Mouse (Mus musculus) embryonic facial prominence, embryonic 11.5 days (tissue): ENCODE results near the gene Ntrk2. TPM values are rescaled to one million over a fixed set of nuclear protein-coding genes. Genes with fewer than 3 reads are reported as not detected.
"Not testable (repeated sequence)": the region's sequence is repeated elsewhere in the genome, so short reads cannot be mapped to it uniquely, and the experiment has no call there.

ENCODE experiments used
- ATAC-seq: fragments of 200-750 bp; cut with Nextera tagmentation; replicated peaks from 2 replicates; pipeline ENCODE4 v1.8.0; 2017; ENCODE audit warnings: low read depth; ENCODE audit not compliant: insufficient number of reproducible peaks, low FRiP score, low TSS enrichment
- DNase-seq: peaks from one replicate; pipeline ENCODE4 v3.0.0-alpha.2; 2015; ENCODE audit warnings: low spot score
- H3K27ac ChIP-seq: fragments of 300-500 bp; sonication (generic); replicated peaks from 2 replicates; pipeline ENCODE4 v1.5.1; 2014; ENCODE audit warnings: mild to moderate bottlenecking, low read depth, low read length, control low read depth
- H3K27me3 ChIP-seq: fragments of 300-500 bp; sonication (generic); 2 replicates; pipeline ENCODE4 v1.6.1; 2014; ENCODE audit warnings: mild to moderate bottlenecking, low read length, moderate library complexity, mixed read lengths; ENCODE audit not compliant: control insufficient read depth, insufficient read depth
- H3K36me3 ChIP-seq: fragments of 300-500 bp; sonication (generic); replicated peaks from 2 replicates; pipeline ENCODE4 v1.6.1; 2014; ENCODE audit warnings: low read depth, mild to moderate bottlenecking, low read length, moderate library complexity, mixed read lengths; ENCODE audit not compliant: control insufficient read depth, insufficient read depth
- H3K4me1 ChIP-seq: fragments of 300-500 bp; sonication (generic); 2 replicates; pipeline ENCODE4 v1.6.1; 2014; ENCODE audit warnings: low read length, mixed read lengths; ENCODE audit not compliant: control insufficient read depth, insufficient read depth
- H3K4me2 ChIP-seq: fragments of 300-500 bp; sonication (generic); 2 replicates; pipeline ENCODE4 v1.6.1; 2014; ENCODE audit warnings: low read depth, mild to moderate bottlenecking, control low read depth, low read length, moderate library complexity
- H3K4me3 ChIP-seq: fragments of 300-500 bp; sonication (generic); 2 replicates; pipeline ENCODE4 v1.5.1; 2014; ENCODE audit warnings: low read depth, low read length, control low read depth
- H3K9ac ChIP-seq: fragments of 300-500 bp; sonication (generic); replicated peaks from 2 replicates; pipeline ENCODE4 v1.6.1; 2014; ENCODE audit warnings: mild to moderate bottlenecking, control low read depth, low read length
- H3K9me3 ChIP-seq: fragments of 300-500 bp; sonication (generic); replicated peaks from 2 replicates; pipeline ENCODE4 v1.6.1; 2016; ENCODE audit warnings: mild to moderate bottlenecking, low read length, inconsistent platforms, mixed read lengths; ENCODE audit not compliant: control insufficient read depth
- WGBS: fragments of 180-500 bp; shearing (Covaris S2); extraction: QIAGEN DNeasy Blood & Tissue Kit; methylation state at CpG from one replicate; pipeline ENCODE4 v1.1.7; 2014; 5-methylcytosine and 5-hydroxymethylcytosine counted together
- polyA plus RNA-seq: library from polyadenylated mRNA; unstranded; fragments of >200 nt; fragmentation: Nextera tagmentation; extraction: Ambion mirVana; gene quantifications from 2 replicates; pipeline ENCODE4 v1.2.1, GENCODE M21; 2014

Gene Ntrk2
- polyA plus RNA-seq, 1 experiment from 2014 or later: 13.6 TPM

- Histone ChIP-seq H3K27me3 (no peaks in the 10 kb centered on the region), H3K9me3 (no peaks in the 10 kb centered on the region), H3K4me3 (no peak overlapping the region), H3K9ac (no peak overlapping the region), H3K4me2 (no peak overlapping the region), H3K4me1 (no peaks in the 10 kb centered on the region), H3K27ac (no peak overlapping the region), H3K36me3 (no peaks in the 10 kb centered on the region)
- WGBS: 56% methylated on average over 9 of the region's 9 CpGs
- DNase-seq (peak; percentile 48), ATAC-seq (0 out of 2 replicates have a peak, but pooled peaks have one; percentile 75)
Measured at GRCm38 (mm10) chr13:59041013-59041764, 234.8 kb downstream of the Ntrk2 start.

- H3K9me3 ChIP-seq: no peaks in the 10 kb centered on the region
- ATAC-seq: no peak
- H3K4me3 ChIP-seq: no peak overlapping the region
- H3K9ac ChIP-seq: no peak overlapping the region
- no peak for DNase-seq
- no peak overlapping the region for H3K4me2 ChIP-seq
- H3K27me3 ChIP-seq: no peaks in the 10 kb centered on the region
- no peak overlapping the region for H3K27ac ChIP-seq
- no peaks in the 10 kb centered on the region for H3K36me3 ChIP-seq
- WGBS: 85% methylated on average over 4 of the region's 4 CpGs
- H3K4me1 ChIP-seq: no peaks in the 10 kb centered on the region
Measured at GRCm38 (mm10) chr13:59052188-59052587, 245.8 kb downstream of the Ntrk2 start.

- H3K4me2 ChIP-seq: not testable (repeated sequence)
Measured at GRCm38 (mm10) chr13:59054331-59054730, 248.0 kb downstream of the Ntrk2 start.

GRCm38 (mm10) chr13:59056859-59057258 lies 250.5 kb downstream of the Ntrk2 start:
- WGBS: 84% methylated on average over 4 of the region's 4 CpGs
- H3K4me3 ChIP-seq: no peak overlapping the region
- no peak overlapping the region for H3K9ac ChIP-seq
- no peaks in the 10 kb centered on the region for H3K4me1 ChIP-seq
- ATAC-seq: no peak
- H3K36me3 ChIP-seq: no peaks in the 10 kb centered on the region
- no peak overlapping the region for H3K4me2 ChIP-seq
- H3K9me3 ChIP-seq: no peaks in the 10 kb centered on the region
- no peak for DNase-seq
- H3K27ac ChIP-seq: no peak overlapping the region
- H3K27me3 ChIP-seq: no peaks in the 10 kb centered on the region

More at GRCm38 (mm10) chr13:59054331-59054730, 248.0 kb downstream of the Ntrk2 start:
- H3K27me3 ChIP-seq, H3K4me3 ChIP-seq, H3K36me3 ChIP-seq, DNase-seq, ATAC-seq, H3K27ac ChIP-seq, H3K4me1 ChIP-seq, H3K9ac ChIP-seq, H3K9me3 ChIP-seq: not testable (repeated sequence)
- 88% methylated on average over 8 of the region's 8 CpGs for WGBS

GRCm38 (mm10) chr13:59057886-59058285 lies 251.5 kb downstream of the Ntrk2 start:
- DNase-seq (no peak), ATAC-seq (no peak)
- Histone ChIP-seq H3K4me1 (no peaks in the 10 kb centered on the region), H3K4me3 (no peak overlapping the region), H3K4me2 (no peak overlapping the region), H3K27me3 (no peaks in the 10 kb centered on the region), H3K27ac (no peak overlapping the region), H3K9me3 (no peaks in the 10 kb centered on the region), H3K9ac (no peak overlapping the region), H3K36me3 (no peaks in the 10 kb centered on the region)
- WGBS: 70% methylated on average over 1 of the region's 1 CpGs

GRCm38 (mm10) chr13:59059118-59059517 lies 252.7 kb downstream of the Ntrk2 start:
- no peak for ATAC-seq
- peak; percentile 3 for DNase-seq
- no peak overlapping the region for H3K4me3 ChIP-seq
- H3K9ac ChIP-seq: no peak overlapping the region
- H3K27ac ChIP-seq: no peak overlapping the region
- H3K4me1 ChIP-seq: no peaks in the 10 kb centered on the region
- 31% methylated on average over 7 of the region's 7 CpGs for WGBS
- H3K36me3 ChIP-seq: no peaks in the 10 kb centered on the region
- H3K27me3 ChIP-seq: no peaks in the 10 kb centered on the region
- no peak overlapping the region for H3K4me2 ChIP-seq
- H3K9me3 ChIP-seq: no peaks in the 10 kb centered on the region

- H3K27ac ChIP-seq: no peak overlapping the region
- H3K36me3 ChIP-seq: no peaks in the 10 kb centered on the region
- no peaks in the 10 kb centered on the region for H3K27me3 ChIP-seq
- H3K9me3 ChIP-seq: no peaks in the 10 kb centered on the region
- no peak overlapping the region for H3K9ac ChIP-seq
- H3K4me2 ChIP-seq: no peak overlapping the region
- H3K4me1 ChIP-seq: no peaks in the 10 kb centered on the region
- 68% methylated on average over 3 of the region's 3 CpGs for WGBS
- no peak for DNase-seq
- no peak overlapping the region for H3K4me3 ChIP-seq
- ATAC-seq: no peak
Measured at GRCm38 (mm10) chr13:59065677-59066076, 259.3 kb downstream of the Ntrk2 start.

GRCm38 (mm10) chr13:59073635-59074256 lies 267.4 kb downstream of the Ntrk2 start:
- no peaks in the 10 kb centered on the region; the same call in 1 of the 2 replicates for H3K27me3 ChIP-seq

More at GRCm38 (mm10) chr13:59073635-59074256, 267.4 kb downstream of the Ntrk2 start:
- H3K9ac ChIP-seq: no peak overlapping the region
- no peaks in the 10 kb centered on the region for H3K36me3 ChIP-seq
- WGBS: 22% methylated on average over 26 of the region's 26 CpGs
- ATAC-seq (peak; percentile 59; the same call in 1 of the 2 replicates), DNase-seq (peak; percentile 87)
- H3K27ac ChIP-seq: no peak overlapping the region
- no peaks in the 10 kb centered on the region for H3K4me1 ChIP-seq
- H3K4me2 ChIP-seq: peak overlapping the region; percentile 17
- no peaks in the 10 kb centered on the region for H3K9me3 ChIP-seq
- no peak overlapping the region for H3K4me3 ChIP-seq
